Mouse (Mus musculus) frontal cortex, adult (tissue): ENCODE measurements at regions not wholly inside any gene's neighbourhood (a gene's known extent, or its start where the extent isn't known, plus 50 kb on each side); places are given as distances from the start of the nearest gene placed in this dataset.

Source experiments
- ATAC-seq: cut with Nextera tagmentation; 2 replicates; pipeline ENCODE4 v1.9.2; 2017; ENCODE audit warnings: mild to moderate bottlenecking, moderate library complexity, mixed read lengths; ENCODE audit not compliant: low TSS enrichment

GRCm38 (mm10) chr5:76413886-76414285 is 50.3 kb upstream of the Nmu start:
- no peak for ATAC-seq

GRCm38 (mm10) chr5:76416256-76416655 is 52.7 kb upstream of the Nmu start:
- ATAC-seq, result no peak

GRCm38 (mm10) chr5:76417137-76417536 is 53.5 kb upstream of the Nmu start:
- ATAC-seq, result no peak

GRCm38 (mm10) chr5:76418901-76419823 is 55.6 kb upstream of the Nmu start:
- ATAC-seq, result peak; percentile 64

- ATAC-seq, result no peak
Measured at GRCm38 (mm10) chr5:76419841-76420240, 56.3 kb upstream of the Nmu start.

GRCm38 (mm10) chr5:76420606-76421005 is 57.0 kb upstream of the Nmu start:
- ATAC-seq, result no peak

GRCm38 (mm10) chr5:76423593-76423992 is 60.0 kb upstream of the Nmu start:
- peak; percentile 89 for ATAC-seq

GRCm38 (mm10) chr5:76425680-76426079 is 58.2 kb upstream of the Gm7271 start:
- ATAC-seq, result no peak

- ATAC-seq, result no peak
Measured at GRCm38 (mm10) chr5:76427581-76427980, 56.3 kb upstream of the Gm7271 start.

GRCm38 (mm10) chr5:76429441-76429840 is 54.4 kb upstream of the Gm7271 start:
- no peak for ATAC-seq

- ATAC-seq, result no peak
Measured at GRCm38 (mm10) chr5:76433623-76434022, 50.2 kb upstream of the Gm7271 start.
